Mouse (Mus musculus) cortical plate, adult 2 months (tissue): ENCODE measurements around the gene Olfr204.
"Not testable (repeated sequence)": the region's sequence is repeated elsewhere in the genome, so short reads cannot be mapped to it uniquely, and the experiment has no call there.

Experiments
- CTCF ChIP-seq: fragments of 200-500 bp; IDR thresholded peaks from 2 replicates; pipeline ENCODE4 v1.5.1; 2011; ENCODE audit warnings: mild to moderate bottlenecking, control low read depth, low read length; ENCODE audit not compliant: insufficient read depth; ENCODE audit errors: extremely low read depth
- POLR2A ChIP-seq: fragments of 200-500 bp; IDR thresholded peaks from 2 replicates; pipeline ENCODE4 v1.6.1; 2011; ENCODE audit warnings: mild to moderate bottlenecking, low read length, control low read depth; ENCODE audit not compliant: insufficient read depth; ENCODE audit errors: extremely low read depth

- not testable (repeated sequence) for TF ChIP-seq CTCF, POLR2A
Measured at GRCm38 (mm10) chr16:59272532-59272931, 45.5 kb downstream of the Olfr204 start, which contains the start of gene Olfr201.
